Mouse (Mus musculus): Measurements from ENCODE around the gene Golga7b.

GRCm38 (mm10) chr19:42198026-42198425 lies 49.3 kb upstream of the Golga7b start:
- TF ChIP-seq EP300 (IDR thresholded peaks at IDR 0.05; ENCODE audit: insufficient read depth, low read depth, low read length) = no peak
- no peak for TF ChIP-seq POLR2A (IDR thresholded peaks at IDR 0.05; ENCODE audit: insufficient read depth, low read depth, low read length)
- no peak for TF ChIP-seq CTCF (IDR thresholded peaks at IDR 0.05)

Data from heart, adult 2 months (tissue).